Comparison of ENCODE assay signal across 8 mouse cellular contexts in genomic region chr4:126251655-126252254, GRCm38 (mm10). TPM values are rescaled to one million over a fixed set of nuclear protein-coding genes. Genes with fewer than 3 reads are reported as not detected.
DNase-seq lines count a peak whose midpoint lies in the region; ATAC-seq and TF ChIP-seq lines count a peak whose summit lies in the region.

No protein-coding gene starts in this region.

- H3K27me3 ChIP-seq in heart, embryonic 14.5 days (ENCODE audit: control insufficient read depth, insufficient read depth, low read length), result no peaks in the 10 kb centered on the region

- peaks cover 28% of the 10 kb centered on the region for H3K4me1 ChIP-seq in cortical plate, adult 2 months (ENCODE audit: control insufficient read depth, insufficient read depth, low read length)
- H3K4me1 ChIP-seq in heart, embryonic 14.5 days (ENCODE audit: control insufficient read depth in 2 of 2, insufficient read depth in 2 of 2, low read length in 2 of 2), result peaks cover 38 to 71% of the 10 kb centered on the region in 2 experiments

- peak overlapping the region; percentile 50 for H3K4me2 ChIP-seq in heart, embryonic 14.5 days (ENCODE audit: low read length)

- ATAC-seq in heart, embryonic 14.5 days (ENCODE audit: insufficient number of reproducible peaks, insufficient read depth, low FRiP score, low read depth), result no peak
- peak; percentile 43 for ATAC-seq in megakaryocyte, adult 5-6 weeks (ENCODE audit: poor library complexity, severe bottlenecking)

- peak overlapping the region; percentile 7; the same call in 1 of the 2 replicates for H3K4me3 ChIP-seq in cortical plate, adult 2 months (ENCODE audit: insufficient read depth, low read length)
- peak overlapping the region in 1 of 2 experiments; percentile 10; a peak in 1 of 4 replicates for H3K4me3 ChIP-seq in heart, embryonic 14.5 days (ENCODE audit: control insufficient read depth in 1 of 2, insufficient read depth in 1 of 2, low read depth in 1 of 2, low read length in 2 of 2)

- TF ChIP-seq CTCF in cortical plate, adult 2 months (IDR thresholded peaks at IDR 0.05; ENCODE audit: extremely low read depth, insufficient read depth, low read length), result no peak

- H3K9ac ChIP-seq in heart, embryonic 14.5 days (ENCODE audit: low read length), result peak overlapping the region; percentile 52

- H3K36me3 ChIP-seq in heart, embryonic 14.5 days (ENCODE audit: control insufficient read depth, insufficient read depth, low read length), result peaks cover 14% of the 10 kb centered on the region; the same call in 1 of the 2 replicates

- WGBS in heart, embryonic 14.5 days, result 55% methylated on average over 11 of the region's 11 CpGs

- no peak for TF ChIP-seq POLR2A in cortical plate, adult 2 months (IDR thresholded peaks at IDR 0.05; ENCODE audit: extremely low read depth, insufficient read depth, low read length)

- H3K9me3 ChIP-seq in heart, embryonic 14.5 days (ENCODE audit: control insufficient read depth, low read length), result no peaks in the 10 kb centered on the region

- peak; percentile 68 for DNase-seq in 416B (ENCODE audit: low read depth)
- DNase-seq in kidney, postnatal 25 days, result peak; percentile 68 to 81
- DNase-seq in right cerebral cortex, postnatal 25 days, result no peak
- DNase-seq in thymus, postnatal 14 days, result no peak
- DNase-seq in layer of hippocampus, adult 9-10 months (ENCODE audit: low spot score), result no peak

- peak overlapping the region; percentile 81 for H3K27ac ChIP-seq in cortical plate, adult 2 months (ENCODE audit: insufficient read depth, low read length)
- peak overlapping the region; percentile 68 to 76 for H3K27ac ChIP-seq in heart, embryonic 14.5 days (replicated peaks in 1 of 2; ENCODE audit: control insufficient read depth in 1 of 2, insufficient read depth in 1 of 2, low read depth in 2 of 2, low read length in 2 of 2)

RNA-seq across cellular contexts. Expression of gene Map7d1, which starts 4.4 kb away (rescaled TPM):
- 206 and 215 TPM in 2 replicates for polyA plus RNA-seq in cortical plate, adult 2 months (2012; rRNA removed)
- polyA plus RNA-seq in heart, embryonic 14.5 days (2014; fragmentation: Nextera tagmentation; extraction: Ambion mirVana), result 41.8 and 46.8 TPM in 2 replicates
- total RNA-seq in megakaryocyte, adult 5-6 weeks (2015), result 43.9 and 45.9 TPM in 2 replicates
- 60.7 and 71.3 TPM in 2 replicates for total RNA-seq in megakaryocyte, adult 5-6 weeks (2017)

RNA-seq across cellular contexts. Expression of gene Trappc3, which starts 10.4 kb away (rescaled TPM):
- polyA plus RNA-seq in cortical plate, adult 2 months (2012; rRNA removed), result 111 and 117 TPM in 2 replicates
- polyA plus RNA-seq in heart, embryonic 14.5 days (2014; fragmentation: Nextera tagmentation; extraction: Ambion mirVana), result 17.8 and 30.5 TPM in 2 replicates
- 30.1 and 40.9 TPM in 2 replicates for total RNA-seq in megakaryocyte, adult 5-6 weeks (2015)
- 56.3 and 58.6 TPM in 2 replicates for total RNA-seq in megakaryocyte, adult 5-6 weeks (2017)

RNA-seq across cellular contexts. Expression of gene Col8a2, which starts 34.8 kb away (rescaled TPM):
- 0.36 and 0.52 TPM in 2 replicates for polyA plus RNA-seq in cortical plate, adult 2 months (2012; rRNA removed)
- 3.8 and 4.8 TPM in 2 replicates for polyA plus RNA-seq in heart, embryonic 14.5 days (2014; fragmentation: Nextera tagmentation; extraction: Ambion mirVana)
- not detected in 2 replicates for total RNA-seq in megakaryocyte, adult 5-6 weeks (2015)
- total RNA-seq in megakaryocyte, adult 5-6 weeks (2017), result not detected in 2 replicates

RNA-seq across cellular contexts. Expression of gene Thrap3, which starts 49.2 kb away (rescaled TPM):
- polyA plus RNA-seq in cortical plate, adult 2 months (2012; rRNA removed), result 86.1 and 98.1 TPM in 2 replicates
- polyA plus RNA-seq in heart, embryonic 14.5 days (2014; fragmentation: Nextera tagmentation; extraction: Ambion mirVana), result 132 and 148 TPM in 2 replicates
- total RNA-seq in megakaryocyte, adult 5-6 weeks (2015), result 115 and 119 TPM in 2 replicates
- total RNA-seq in megakaryocyte, adult 5-6 weeks (2017), result 248 and 291 TPM in 2 replicates

Comparison
In these comparisons a context has a peak if more than half of its experiments do, and no peak if none do; other contexts are left out.
1. DNase-seq: peak in 416B (single experiment) and kidney, postnatal 25 days (2 of 2); none in right cerebral cortex, postnatal 25 days (single experiment), thymus, postnatal 14 days (single experiment) and layer of hippocampus, adult 9-10 months (single experiment).